Mouse (Mus musculus) stomach, embryonic 16.5 days (tissue): ENCODE results near the gene Ddx49. TPM values are rescaled to one million over a fixed set of nuclear protein-coding genes. Genes with fewer than 3 reads are reported as not detected.

ENCODE experiments used
- ATAC-seq: fragments of 200-750 bp; cut with Nextera tagmentation; 2 replicates; pipeline ENCODE4 v1.8.0; 2017; ENCODE audit warnings: moderate number of reproducible peaks, moderate TSS enrichment; ENCODE audit not compliant: insufficient read depth, low FRiP score
- H3K27ac ChIP-seq: fragments of 300-500 bp; sonication (generic); 2 replicates; pipeline ENCODE4 v1.5.1; 2014; ENCODE audit warnings: low read length
- H3K27me3 ChIP-seq: fragments of 300-500 bp; sonication (generic); 2 replicates; pipeline ENCODE4 v1.6.1; 2014; ENCODE audit warnings: low read length, control low read depth, mixed read lengths; ENCODE audit not compliant: control insufficient read depth, insufficient read depth
- H3K36me3 ChIP-seq: fragments of 300-500 bp; sonication (generic); 2 replicates; pipeline ENCODE4 v1.6.1; 2014; ENCODE audit warnings: low read length; ENCODE audit not compliant: control insufficient read depth, insufficient read depth
- H3K4me1 ChIP-seq: fragments of 300-500 bp; sonication (generic); 2 replicates; pipeline ENCODE4 v1.6.1; 2014; ENCODE audit warnings: low read length, control low read depth, mixed read lengths; ENCODE audit not compliant: control insufficient read depth, insufficient read depth
- H3K4me2 ChIP-seq: fragments of 300-500 bp; sonication (generic); 2 replicates; pipeline ENCODE4 v1.6.1; 2014; ENCODE audit warnings: low read depth, low read length, mixed read lengths
- H3K4me3 ChIP-seq: fragments of 300-500 bp; sonication (generic); replicated peaks from 2 replicates; pipeline ENCODE4 v1.5.1; 2014; ENCODE audit warnings: mild to moderate bottlenecking, low read length
- H3K9ac ChIP-seq: fragments of 300-500 bp; sonication (generic); 2 replicates; pipeline ENCODE4 v1.6.1; 2014; ENCODE audit warnings: low read length
- H3K9me3 ChIP-seq: fragments of 300-500 bp; sonication (generic); replicated peaks from 2 replicates; pipeline ENCODE4 v1.6.1; 2016; ENCODE audit warnings: low read length, control low read depth; ENCODE audit not compliant: control insufficient read depth
- WGBS: fragments of 180-500 bp; shearing (Covaris S2); extraction: QIAGEN DNeasy Blood & Tissue Kit; methylation state at CpG from one replicate; pipeline ENCODE4 v1.1.7; 2014; 5-methylcytosine and 5-hydroxymethylcytosine counted together
- polyA plus RNA-seq: library from polyadenylated mRNA; unstranded; fragments of >200 nt; fragmentation: Nextera tagmentation; extraction: Ambion mirVana; gene quantifications from 2 replicates; pipeline ENCODE4 v1.2.1, GENCODE M21; 2015

Gene Ddx49
- polyA plus RNA-seq, result 48.8 and 50.4 TPM in 2 replicates

DNA sequence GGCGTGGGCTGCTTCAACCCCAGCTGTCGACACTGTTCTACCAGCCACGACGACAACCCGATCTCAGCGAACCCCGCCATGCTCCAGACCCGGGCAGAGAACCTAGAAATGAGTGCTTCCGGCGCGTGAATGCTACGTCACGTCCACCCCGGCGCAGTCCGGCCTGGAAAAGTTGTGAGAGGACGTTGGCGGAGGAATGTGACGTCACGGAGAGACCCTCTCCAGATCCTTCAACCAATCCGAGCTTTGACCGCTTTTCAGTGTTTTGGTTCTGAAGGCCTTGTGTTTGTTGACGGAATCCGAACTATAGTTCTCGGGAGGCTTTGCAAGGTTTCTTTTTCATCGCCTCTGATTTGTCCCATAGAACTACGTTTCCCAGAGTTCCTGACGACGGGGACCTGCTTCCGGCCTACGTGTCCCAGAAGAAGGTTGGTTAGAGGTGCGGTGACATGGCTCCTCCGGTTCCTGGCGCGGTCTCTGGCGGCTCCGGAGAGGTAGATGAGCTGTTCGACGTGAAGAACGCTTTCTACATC lies at the start of gene Ddx49, which contains the start of gene Cope:
Gene Ddx49 (minus strand): TSS at position 132 of the 533 bp plus-strand sequence.
Gene Cope (plus strand): TSS at position 161 of the 533 bp plus-strand sequence.
- Histone ChIP-seq H3K9me3 (no peaks in the 10 kb centered on the region), H3K27me3 (no peaks in the 10 kb centered on the region), H3K27ac (peak within 1 kb of the TSS; percentile 82), H3K36me3 (no peaks in the 10 kb centered on the region; the same call in none of the 2 replicates), H3K4me2 (peak within 1 kb of the TSS; percentile 76), H3K9ac (peak within 1 kb of the TSS; percentile 80), H3K4me1 (peaks cover 12% of the 10 kb centered on the region), H3K4me3 (peak within 1 kb of the TSS; percentile 68)
- peak; percentile 90 for ATAC-seq
- under 1% methylated on average over 40 of the region's 40 CpGs for whole genome bisulfite sequencing

DNA sequence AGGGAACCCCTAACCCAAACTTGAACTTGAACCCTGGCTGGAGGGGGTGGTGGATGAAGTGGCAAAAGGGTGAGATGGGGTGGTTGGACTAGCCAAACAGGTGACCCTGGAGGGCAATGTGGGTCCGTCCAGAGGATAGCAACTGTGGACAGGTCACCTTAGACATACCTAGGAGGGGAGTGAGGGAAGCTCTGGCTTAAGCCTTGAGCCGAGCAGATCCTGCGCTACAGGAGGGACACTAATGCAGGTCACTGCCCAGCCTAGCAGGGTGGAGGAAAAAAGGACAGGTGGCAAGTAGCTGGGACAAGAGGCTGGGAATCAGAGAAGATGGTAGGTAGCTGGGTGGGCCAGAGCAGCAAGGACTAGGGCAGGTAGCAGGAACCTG lies 49.7 kb upstream of the Ddx49 start:
- no peaks in the 10 kb centered on the region for H3K36me3 ChIP-seq
- H3K9me3 ChIP-seq, result no peaks in the 10 kb centered on the region
- WGBS, result 14% methylated on average over 3 of the region's 3 CpGs
- no peak for ATAC-seq
- H3K4me2 ChIP-seq, result peak overlapping the region; percentile 98
- peak overlapping the region; percentile 78 for H3K4me3 ChIP-seq
- no peaks in the 10 kb centered on the region for H3K27me3 ChIP-seq
- H3K9ac ChIP-seq, result peak overlapping the region; percentile 97
- peak overlapping the region; percentile 86 for H3K27ac ChIP-seq
- peaks cover 38% of the 10 kb centered on the region for H3K4me1 ChIP-seq

DNA sequence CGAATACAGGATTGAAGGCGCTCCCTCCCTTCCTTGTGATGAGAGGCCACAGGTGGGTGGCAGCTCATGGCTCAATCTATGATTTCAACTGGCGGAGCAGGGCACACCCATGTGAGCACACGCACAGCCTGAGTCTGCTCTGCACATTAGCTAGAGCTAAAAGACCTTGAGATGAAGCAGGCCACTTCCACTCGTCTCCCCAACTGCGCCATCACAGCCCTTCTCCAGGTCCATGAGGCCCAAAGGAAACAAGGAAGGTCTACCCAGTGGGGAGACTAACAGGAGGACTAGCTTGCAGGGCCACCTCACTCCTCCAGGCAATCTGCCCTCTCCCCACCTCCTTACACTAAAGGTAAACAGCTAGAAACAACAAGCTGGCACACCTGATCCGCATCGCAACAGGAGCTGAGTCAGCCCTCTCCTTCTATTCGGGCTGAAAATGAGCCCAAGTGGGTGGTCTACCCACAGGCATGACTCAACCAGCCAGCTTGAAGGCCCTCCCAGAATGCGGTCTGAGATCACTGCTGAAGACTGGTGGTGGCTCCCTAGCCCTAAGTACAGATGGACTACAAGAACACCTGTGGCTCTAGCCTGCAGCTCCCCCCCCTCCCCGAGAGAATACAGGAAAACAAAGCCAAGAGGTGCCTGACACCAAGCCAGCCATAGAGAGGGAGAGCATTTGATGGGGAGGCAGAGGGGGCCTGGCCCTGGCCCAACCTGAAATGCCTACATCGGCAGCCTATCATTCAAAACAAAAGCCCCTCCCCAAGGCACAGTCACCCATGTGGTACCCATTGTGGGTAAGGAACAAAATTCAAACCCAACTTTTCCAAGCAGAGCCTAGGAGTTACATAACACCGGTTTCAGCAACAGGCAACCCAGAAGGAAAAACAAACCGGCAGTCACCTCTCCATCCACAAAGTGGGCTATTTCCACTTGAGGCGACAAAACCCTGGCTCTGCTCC lies 49.0 kb upstream of the Ddx49 start:
- H3K4me2 ChIP-seq, result peak overlapping the region; percentile 98
- peak overlapping the region; percentile 78 for H3K4me3 ChIP-seq
- no peaks in the 10 kb centered on the region for H3K36me3 ChIP-seq
- no peak for ATAC-seq
- peak overlapping the region; percentile 97 for H3K9ac ChIP-seq
- no peaks in the 10 kb centered on the region for H3K9me3 ChIP-seq
- WGBS, result 32% methylated on average over 15 of the region's 15 CpGs
- peaks cover 38% of the 10 kb centered on the region for H3K4me1 ChIP-seq
- peak overlapping the region; percentile 86 for H3K27ac ChIP-seq
- no peaks in the 10 kb centered on the region for H3K27me3 ChIP-seq

DNA sequence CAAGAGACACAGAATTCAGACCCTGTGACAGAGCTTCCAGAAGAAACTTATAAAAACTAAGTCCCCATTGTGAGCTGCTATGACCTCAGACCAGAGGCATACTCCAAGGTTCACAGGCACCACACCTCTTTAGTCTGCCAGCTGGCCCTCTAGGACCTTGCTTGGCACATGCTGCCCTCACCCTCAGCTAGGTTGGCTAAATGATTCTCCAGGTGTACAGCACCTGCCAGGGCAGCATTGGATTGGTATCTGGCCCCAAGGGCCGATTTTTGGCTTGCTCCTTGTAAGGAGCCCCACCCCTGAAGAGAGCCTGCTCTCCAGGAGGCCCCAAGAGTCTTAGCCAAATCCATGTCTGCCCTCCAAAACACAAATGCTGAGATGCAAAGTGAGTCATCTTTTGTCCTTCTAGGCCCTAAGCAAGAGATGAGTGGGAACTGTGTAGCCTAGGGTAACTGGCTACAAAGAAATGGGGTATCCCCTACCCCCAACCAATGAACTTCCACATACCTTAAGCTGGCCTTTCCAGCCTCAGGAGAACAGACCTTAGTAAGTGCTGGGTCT lies 45.7 kb upstream of the Ddx49 start:
- H3K36me3 ChIP-seq, result peaks cover 6% of the 10 kb centered on the region; the same call in 1 of the 2 replicates
- H3K4me2 ChIP-seq, result no peak overlapping the region
- ATAC-seq, result no peak
- no peaks in the 10 kb centered on the region for H3K27me3 ChIP-seq
- peaks cover 31% of the 10 kb centered on the region for H3K4me1 ChIP-seq
- no peak overlapping the region for H3K27ac ChIP-seq
- H3K4me3 ChIP-seq, result no peak overlapping the region
- WGBS, result 68% methylated on average over 1 of the region's 1 CpGs
- H3K9ac ChIP-seq, result no peak overlapping the region
- H3K9me3 ChIP-seq, result no peaks in the 10 kb centered on the region

DNA sequence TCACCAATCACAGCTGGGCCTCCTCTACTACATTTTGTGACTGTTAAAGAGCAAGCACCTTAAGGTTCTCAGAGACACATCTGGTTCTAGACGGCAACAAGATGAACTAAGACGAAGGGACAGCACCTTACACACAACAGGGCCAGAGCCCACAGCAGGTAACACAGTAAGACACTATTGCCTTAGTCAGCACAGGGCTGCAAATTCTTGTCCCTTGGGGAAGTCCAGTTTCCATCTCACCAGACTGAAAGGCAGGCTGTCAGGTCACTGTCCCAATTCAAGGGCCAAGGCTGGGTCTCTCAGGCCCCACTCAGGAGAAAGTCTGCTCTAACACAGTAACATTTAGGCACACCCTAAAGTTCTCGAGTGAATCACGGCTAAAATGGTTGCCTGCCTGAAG lies 45.2 kb upstream of the Ddx49 start:
- no peak overlapping the region for H3K27ac ChIP-seq
- H3K9me3 ChIP-seq, result no peaks in the 10 kb centered on the region
- peaks cover 31% of the 10 kb centered on the region for H3K4me1 ChIP-seq
- WGBS, result 72% methylated on average over 4 of the region's 4 CpGs
- H3K9ac ChIP-seq, result no peak overlapping the region
- H3K4me3 ChIP-seq, result no peak overlapping the region
- peaks cover 11% of the 10 kb centered on the region; the same call in 1 of the 2 replicates for H3K36me3 ChIP-seq
- H3K27me3 ChIP-seq, result no peaks in the 10 kb centered on the region
- no peak for ATAC-seq
- H3K4me2 ChIP-seq, result no peak overlapping the region

DNA sequence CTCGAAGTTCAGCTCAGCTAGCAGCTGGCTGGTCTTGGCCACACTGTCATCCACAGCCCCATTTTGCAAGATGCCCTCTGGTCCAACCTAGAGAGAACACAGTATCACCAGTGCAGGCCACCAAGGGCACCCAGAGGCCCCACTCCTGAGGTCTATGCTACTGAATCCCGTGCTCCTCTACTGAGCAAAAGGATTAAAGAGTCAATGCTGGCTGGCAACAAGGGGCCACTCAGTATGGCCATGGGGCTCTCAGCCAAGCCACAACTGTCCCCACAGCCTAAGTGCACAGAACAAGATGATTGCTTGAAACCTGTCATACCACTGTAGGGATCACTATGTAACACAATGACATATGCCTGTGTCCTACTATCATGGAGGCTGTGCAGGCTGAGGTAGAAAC lies 42.0 kb upstream of the Ddx49 start:
- peaks cover 25% of the 10 kb centered on the region; the same call in 1 of the 2 replicates for H3K36me3 ChIP-seq
- ATAC-seq, result no peak
- WGBS, result 87% methylated on average over 2 of the region's 2 CpGs

DNA sequence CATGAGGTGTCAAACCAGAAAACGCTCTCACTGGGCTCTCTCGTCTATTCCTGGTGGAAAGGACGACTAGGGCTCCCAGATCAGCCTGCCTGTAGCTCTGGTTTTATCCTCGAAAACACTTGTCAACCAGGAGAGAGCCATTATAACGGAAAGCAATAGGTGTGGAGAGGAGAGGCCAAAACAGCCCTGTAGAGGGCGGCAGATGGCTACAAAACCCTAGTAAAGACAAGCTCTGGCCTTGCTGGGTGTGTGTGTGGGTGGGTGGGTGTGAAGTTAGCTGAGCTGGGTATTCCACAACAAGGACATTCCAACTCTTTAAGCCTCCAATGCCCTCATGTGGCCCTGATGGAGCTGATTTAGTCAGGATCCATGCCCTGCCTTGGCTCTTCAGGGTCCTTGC lies 41.4 kb upstream of the Ddx49 start:
- no peak for ATAC-seq
- no peak overlapping the region for H3K4me3 ChIP-seq
- H3K4me2 ChIP-seq, result no peak overlapping the region
- H3K27ac ChIP-seq, result no peak overlapping the region
- WGBS, result 56% methylated on average over 6 of the region's 6 CpGs
- 0 out of 2 replicates have a peak, but pooled peaks cover 5% of the 10 kb centered on the region for H3K4me1 ChIP-seq
- no peaks in the 10 kb centered on the region for H3K9me3 ChIP-seq
- no peak overlapping the region for H3K9ac ChIP-seq
- H3K27me3 ChIP-seq, result no peaks in the 10 kb centered on the region
- peaks cover 25% of the 10 kb centered on the region; the same call in 1 of the 2 replicates for H3K36me3 ChIP-seq

More for the DNA sequence above, 42.0 kb upstream of the Ddx49 start:
- no peaks in the 10 kb centered on the region for H3K27me3 ChIP-seq
- no peak overlapping the region for H3K9ac ChIP-seq
- H3K4me1 ChIP-seq, result 0 out of 2 replicates have a peak, but pooled peaks cover 6% of the 10 kb centered on the region
- H3K27ac ChIP-seq, result no peak overlapping the region
- H3K4me2 ChIP-seq, result no peak overlapping the region
- H3K9me3 ChIP-seq, result no peaks in the 10 kb centered on the region
- H3K4me3 ChIP-seq, result no peak overlapping the region

DNA sequence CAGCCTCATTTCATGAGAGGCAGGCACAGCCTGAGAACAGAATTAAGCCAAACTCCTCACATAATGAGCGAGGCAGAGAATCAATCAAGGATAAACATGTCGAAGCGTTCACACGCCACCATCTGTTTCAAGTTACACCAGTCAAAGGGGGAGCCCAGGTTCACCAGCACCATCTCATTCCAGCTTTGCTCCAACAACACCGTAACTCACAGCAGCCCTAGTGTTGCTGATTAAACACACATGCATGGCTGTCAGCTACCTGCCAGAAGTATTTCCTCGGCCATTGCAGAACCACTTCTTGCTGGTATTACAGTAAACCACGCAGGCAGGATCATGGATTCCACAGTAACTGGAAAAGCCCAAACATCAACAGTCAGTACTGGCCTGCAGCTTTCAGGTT lies 40.8 kb upstream of the Ddx49 start:
- Histone ChIP-seq H3K9me3 (no peaks in the 10 kb centered on the region), H3K9ac (no peak overlapping the region), H3K4me2 (no peak overlapping the region), H3K4me1 (no peaks in the 10 kb centered on the region), H3K4me3 (no peak overlapping the region), H3K27ac (no peak overlapping the region), H3K27me3 (no peaks in the 10 kb centered on the region), H3K36me3 (peaks cover 29% of the 10 kb centered on the region; the same call in 1 of the 2 replicates)
- 62% methylated on average over 7 of the region's 7 CpGs for WGBS
- no peak for ATAC-seq

DNA sequence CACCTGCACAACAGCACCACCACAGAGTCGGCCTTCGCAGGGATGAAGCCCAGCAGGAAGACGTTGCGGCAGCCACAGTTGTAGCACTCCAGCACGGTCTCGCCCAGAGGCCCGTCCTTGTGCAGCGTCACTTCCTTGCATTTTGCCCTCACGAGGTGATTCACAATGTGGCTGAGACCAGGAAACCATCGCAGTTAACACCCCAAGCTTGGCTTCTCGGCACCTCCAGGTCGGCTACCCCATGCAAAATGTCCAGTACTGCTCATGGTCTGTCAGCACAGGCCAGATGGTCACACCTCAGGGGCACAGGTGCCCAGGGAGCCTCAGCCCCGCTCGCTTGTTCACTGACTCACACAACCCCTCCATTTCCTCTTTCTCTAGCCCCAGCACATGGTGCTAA lies 39.7 kb upstream of the Ddx49 start:
- no peak overlapping the region for H3K27ac ChIP-seq
- no peak overlapping the region for H3K9ac ChIP-seq
- peaks cover 33% of the 10 kb centered on the region; the same call in 1 of the 2 replicates for H3K36me3 ChIP-seq
- H3K4me2 ChIP-seq, result no peak overlapping the region
- H3K9me3 ChIP-seq, result no peaks in the 10 kb centered on the region
- H3K4me1 ChIP-seq, result no peaks in the 10 kb centered on the region
- no peaks in the 10 kb centered on the region for H3K27me3 ChIP-seq
- 91% methylated on average over 14 of the region's 14 CpGs for WGBS
- no peak for ATAC-seq
- H3K4me3 ChIP-seq, result no peak overlapping the region
